Mouse (Mus musculus) liver, postnatal 0 days (tissue): ENCODE measurements around the gene Gm20814. TPM values are rescaled to one million over a fixed set of nuclear protein-coding genes. Genes with fewer than 3 reads are reported as not detected.
"Not testable (repeated sequence)": the region's sequence is repeated elsewhere in the genome, so short reads cannot be mapped to it uniquely, and the experiment has no call there.

Source experiments
- ATAC-seq: fragments of 200-750 bp; cut with Nextera tagmentation; 2 replicates; pipeline ENCODE4 v1.8.0; 2017; ENCODE audit warnings: mild to moderate bottlenecking, moderate library complexity
- DNase-seq: peaks from one replicate; pipeline ENCODE4 v3.0.0-alpha.2; 2016
- H3K27ac ChIP-seq: fragments of 300-500 bp; sonication (generic); 2 replicates; pipeline ENCODE4 v1.5.1; 2014; ENCODE audit warnings: antibody characterized with exemption, moderate library complexity, mild to moderate bottlenecking, low read depth
- H3K27me3 ChIP-seq: fragments of 300-500 bp; sonication (generic); 2 replicates; pipeline ENCODE4 v1.6.1; 2014; ENCODE audit warnings: low read length, control low read depth, mixed read lengths; ENCODE audit not compliant: insufficient read depth
- H3K36me3 ChIP-seq: fragments of 300-500 bp; sonication (generic); replicated peaks from 2 replicates; pipeline ENCODE4 v1.6.1; 2014; ENCODE audit warnings: mild to moderate bottlenecking, control low read depth, low read length, moderate library complexity, mixed read lengths; ENCODE audit not compliant: insufficient read depth
- H3K4me1 ChIP-seq: fragments of 300-500 bp; sonication (generic); 2 replicates; pipeline ENCODE4 v1.6.1; 2014; ENCODE audit warnings: antibody characterized with exemption, mild to moderate bottlenecking, control low read depth; ENCODE audit not compliant: insufficient read depth
- H3K4me2 ChIP-seq: fragments of 300-500 bp; sonication (generic); 2 replicates; pipeline ENCODE4 v1.6.1; 2014; ENCODE audit warnings: low read depth, mild to moderate bottlenecking, low read length, moderate library complexity, mixed read lengths
- H3K4me3 ChIP-seq: fragments of 300-500 bp; sonication (generic); 2 replicates; pipeline ENCODE4 v1.5.1; 2014; ENCODE audit warnings: low read depth, low read length
- H3K9ac ChIP-seq: fragments of 300-500 bp; sonication (generic); replicated peaks from 2 replicates; pipeline ENCODE4 v1.6.1; 2014; ENCODE audit warnings: mild to moderate bottlenecking, moderate library complexity
- H3K9me3 ChIP-seq: fragments of 300-500 bp; sonication (generic); 2 replicates; pipeline ENCODE4 v1.6.1; 2016; ENCODE audit warnings: mild to moderate bottlenecking, control low read depth, low read length, mixed read lengths
- WGBS: fragments of 180-500 bp; shearing (Covaris S2); extraction: QIAGEN DNeasy Blood & Tissue Kit; methylation state at CpG from one replicate; pipeline ENCODE4 v1.1.7; 2014; ENCODE audit not compliant: insufficient replicate concordance; 5-methylcytosine and 5-hydroxymethylcytosine counted together
- polyA plus RNA-seq: library from polyadenylated mRNA; unstranded; fragments of >200 nt; fragmentation: Nextera tagmentation; extraction: Ambion mirVana; gene quantifications from 2 replicates; pipeline ENCODE4 v1.2.1, GENCODE M21; 2015

The Gm20814 gene
- not detected in 2 replicates for polyA plus RNA-seq

DNA sequence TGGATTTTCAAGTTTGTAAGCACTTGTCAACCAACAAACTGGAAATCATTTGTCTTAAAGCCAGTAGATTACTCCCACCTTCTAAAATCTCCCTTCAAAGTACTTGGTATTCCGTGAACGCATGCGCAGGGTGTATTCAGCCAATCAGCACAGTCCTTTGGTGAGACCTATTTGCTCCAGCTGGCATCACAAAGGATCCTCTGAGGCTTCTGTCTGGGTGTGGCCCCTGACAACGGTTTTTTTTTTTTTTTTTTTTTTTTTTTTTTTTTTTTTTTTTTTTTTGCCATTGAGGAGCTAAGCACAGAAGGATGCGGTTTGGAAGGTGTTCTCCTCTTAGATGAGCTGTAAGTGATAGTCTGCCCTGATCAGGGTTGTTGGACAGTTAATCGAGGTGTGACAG is at the start of gene Gm20814:
Gm20814 (plus strand) TSS at position 301 of the 400 bp plus-strand sequence.
- not testable (repeated sequence) for H3K4me2 ChIP-seq, H3K4me1 ChIP-seq, DNase-seq, H3K27me3 ChIP-seq, H3K27ac ChIP-seq, H3K4me3 ChIP-seq, H3K36me3 ChIP-seq, H3K9me3 ChIP-seq, H3K9ac ChIP-seq, ATAC-seq
- WGBS = no CpG with 5 or more reads among the region's 6 CpGs
